Mouse (Mus musculus): ENCODE data around the gene Olfr789.

Gene Olfr789

GRCm38 (mm10) chr10:129484452-129484851 is at the start of gene Olfr789:
Gene Olfr789, plus strand, starts transcription at chr10:129484752.
- no peak for DNase-seq

- no peak for DNase-seq
Measured at GRCm38 (mm10) chr10:129461562-129461961, 23.0 kb upstream of the Olfr789 start, which contains the start of gene Olfr787. Gene Olfr787, plus strand, starts transcription at chr10:129461862.

GRCm38 (mm10) chr10:129470698-129471097 is 13.9 kb upstream of the Olfr789 start, which contains the start of gene Olfr788:
Gene Olfr788, plus strand, starts transcription at chr10:129470998.
- no peak for DNase-seq

- DNase-seq, result no peak
Measured at GRCm38 (mm10) chr10:129473256-129473655, 11.3 kb upstream of the Olfr789 start.

- no peak for DNase-seq
Measured at GRCm38 (mm10) chr10:129473723-129474122, 10.8 kb upstream of the Olfr789 start.

GRCm38 (mm10) chr10:129490101-129490500 is 5.5 kb downstream of the Olfr789 start:
- no peak for DNase-seq

- DNase-seq, result no peak
Measured at GRCm38 (mm10) chr10:129498192-129498591, 13.6 kb downstream of the Olfr789 start, which contains the start of gene Olfr790. Gene Olfr790, plus strand, starts transcription at chr10:129498492.

- no peak for DNase-seq
Measured at GRCm38 (mm10) chr10:129521492-129521891, 36.9 kb downstream of the Olfr789 start, which contains the start of gene Olfr791. Gene Olfr791, plus strand, starts transcription at chr10:129521792.

- no peak for DNase-seq
Measured at GRCm38 (mm10) chr10:129538862-129539261, 54.3 kb downstream of the Olfr789 start, which contains the start of gene Olfr792. Gene Olfr792, plus strand, starts transcription at chr10:129539162.

All from thymus, postnatal 36 days (tissue).